Mouse (Mus musculus): ENCODE data around the gene Nab1.
A peak's percentile ranks its signal among the peaks of the same experiment; 100 is the strongest.
"Not testable (repeated sequence)": the region's sequence is repeated elsewhere in the genome, so short reads cannot be mapped to it uniquely, and the experiment has no call there.

Gene Nab1

DNA sequence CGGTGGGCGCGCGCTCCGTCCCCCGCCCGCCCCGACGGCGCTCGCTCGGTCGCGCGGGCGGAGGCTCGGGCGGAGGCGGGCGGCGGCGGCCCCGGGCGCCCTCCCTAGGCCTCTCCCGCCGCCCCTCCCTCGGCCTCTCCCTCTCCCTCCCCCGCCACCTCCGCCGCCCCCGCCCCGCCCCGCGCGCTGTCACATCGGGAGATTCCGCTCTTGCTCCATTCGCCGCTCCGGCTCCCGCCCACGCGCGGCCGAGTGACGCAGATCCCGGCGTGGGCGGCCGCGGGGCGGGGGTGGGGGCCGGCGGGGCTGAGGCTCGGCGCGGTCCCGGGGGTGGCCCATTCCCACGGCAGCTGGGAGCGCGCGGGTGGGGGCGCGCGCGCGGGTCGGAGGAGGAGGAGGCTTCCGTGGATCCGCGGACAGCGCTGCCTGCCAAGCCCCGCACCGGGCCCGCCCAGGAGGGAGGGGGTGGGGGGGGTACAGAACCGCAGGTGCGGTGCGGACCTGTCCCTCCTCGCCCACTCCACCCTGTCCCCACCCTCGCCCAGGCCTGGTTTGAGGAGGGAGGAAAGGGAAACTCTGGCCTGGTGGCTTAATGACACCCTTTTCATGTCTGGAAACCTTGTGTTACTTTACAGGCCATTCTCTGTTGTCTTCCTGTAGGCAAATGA, at the start of gene Nab1:
Gene Nab1, minus strand, starts transcription at position 366 of the 668 bp plus-strand sequence.
- peak; percentile 75 to 82 for DNase-seq

DNA sequence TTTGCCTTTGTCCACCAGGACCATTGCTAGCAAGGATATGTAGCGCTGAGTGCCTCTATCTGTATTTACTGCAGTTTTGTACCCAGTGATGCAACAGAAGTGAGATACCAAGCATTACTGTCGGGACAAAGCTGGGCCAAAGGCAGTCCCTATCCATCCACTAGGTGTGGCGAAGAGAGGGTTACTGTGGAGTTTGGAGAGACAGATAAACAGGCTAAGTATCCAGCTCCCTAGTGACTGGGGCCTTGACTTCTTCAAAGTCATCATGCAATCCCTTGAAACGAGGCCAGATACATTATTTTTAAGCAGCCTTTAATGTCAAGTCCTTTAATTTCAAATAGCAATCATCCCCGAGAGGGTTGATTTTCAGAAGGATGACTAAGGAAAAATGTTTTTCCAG, 47.0 kb upstream of the Nab1 start:
- no peak for DNase-seq

DNA sequence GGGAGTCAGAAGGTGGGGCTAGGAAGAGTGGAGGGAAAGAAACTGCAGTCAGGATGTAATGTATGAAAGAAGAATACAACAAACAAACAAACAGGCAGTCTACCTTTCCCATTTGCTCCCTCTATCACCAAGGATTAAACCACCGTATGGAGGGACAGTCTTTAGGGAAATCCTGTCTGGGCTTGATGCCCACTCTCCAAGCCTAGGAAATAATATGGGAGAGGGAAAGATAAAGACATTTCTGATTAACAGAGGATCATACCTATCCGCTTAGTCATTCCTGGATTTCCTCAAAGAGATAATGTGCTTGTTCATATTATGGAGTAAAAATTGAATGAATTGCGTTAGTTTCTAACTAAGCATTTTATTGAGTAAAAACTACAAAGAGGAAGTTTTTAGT, 46.3 kb upstream of the Nab1 start:
- no peak for DNase-seq

DNA sequence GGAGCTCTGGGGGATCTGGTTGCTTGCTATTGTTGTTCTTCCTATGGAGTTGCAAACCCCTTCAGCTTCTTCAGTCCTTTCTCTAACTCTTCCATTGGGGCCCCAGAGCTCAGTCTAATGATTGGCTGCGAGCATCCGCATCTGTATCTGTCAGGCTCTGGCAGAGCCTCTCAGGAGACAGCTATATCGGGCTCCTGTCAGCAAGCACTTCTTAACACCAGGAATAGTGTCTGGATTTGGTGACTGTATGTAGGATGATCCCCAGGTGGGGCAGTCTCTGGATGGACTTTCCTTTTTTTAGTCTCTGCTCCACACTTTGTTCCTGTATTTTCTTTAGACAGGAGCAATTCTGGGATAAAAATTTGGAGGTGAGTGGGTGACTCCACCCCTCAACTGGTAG, 39.6 kb upstream of the Nab1 start:
- DNase-seq: not testable (repeated sequence)

DNA sequence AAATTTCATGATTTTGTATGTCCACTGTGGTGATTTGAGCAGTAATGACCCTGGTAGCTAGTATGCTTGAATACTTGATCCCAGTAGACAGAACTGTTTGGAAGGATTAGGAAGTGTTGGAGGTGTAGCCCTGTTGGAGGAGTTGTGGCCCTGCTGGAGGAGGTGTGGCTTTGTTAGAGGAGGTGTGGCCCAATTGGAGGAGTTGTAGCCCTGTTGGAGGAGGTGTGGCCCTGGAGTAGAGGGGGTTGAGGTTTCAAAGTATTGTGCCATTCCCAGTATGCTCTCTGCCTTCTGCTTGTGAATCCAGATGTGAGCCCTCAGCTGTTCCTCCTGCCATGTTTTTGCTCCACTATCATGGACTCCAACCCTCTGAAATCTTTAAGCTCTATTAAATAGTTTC, 29.5 kb upstream of the Nab1 start:
- no peak for DNase-seq

DNA sequence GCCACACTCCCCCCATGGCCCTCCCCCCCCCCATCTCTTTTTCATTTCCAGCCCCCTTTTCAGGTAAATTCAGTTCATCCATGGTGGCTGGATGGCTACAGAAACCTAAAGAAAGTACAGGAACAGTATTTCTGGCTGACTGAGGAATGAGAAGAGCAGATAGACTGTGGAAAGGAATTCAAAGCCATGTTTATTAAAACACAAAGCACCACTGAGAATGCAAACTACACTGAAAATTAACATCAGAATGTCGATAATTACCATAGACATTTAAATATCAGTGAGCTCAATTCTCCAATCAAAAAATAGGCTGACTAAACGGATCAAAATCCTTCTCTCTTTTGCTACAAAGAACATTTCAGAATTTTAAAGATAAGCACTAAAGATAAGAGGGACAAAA, 27.2 kb upstream of the Nab1 start:
- DNase-seq: no peak

DNA sequence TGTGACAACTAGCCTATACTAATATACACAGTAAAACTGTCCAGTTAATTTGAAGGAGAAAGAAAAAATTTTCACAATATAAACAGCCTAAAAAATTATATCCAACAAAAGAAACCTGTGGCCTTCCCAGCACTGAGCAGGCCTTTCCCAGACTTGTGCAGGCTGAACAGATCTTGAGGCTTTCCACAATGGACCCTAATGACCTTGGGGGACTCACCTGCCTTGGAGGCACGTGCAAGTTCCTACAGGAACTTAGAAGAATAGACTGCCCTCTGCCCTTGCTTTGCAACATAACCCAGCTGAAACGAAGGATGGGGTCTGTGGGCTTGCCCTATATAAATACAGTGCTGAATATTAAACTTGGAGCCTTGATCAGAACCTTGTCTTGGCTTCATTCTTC, 26.8 kb upstream of the Nab1 start:
- DNase-seq: no peak

DNA sequence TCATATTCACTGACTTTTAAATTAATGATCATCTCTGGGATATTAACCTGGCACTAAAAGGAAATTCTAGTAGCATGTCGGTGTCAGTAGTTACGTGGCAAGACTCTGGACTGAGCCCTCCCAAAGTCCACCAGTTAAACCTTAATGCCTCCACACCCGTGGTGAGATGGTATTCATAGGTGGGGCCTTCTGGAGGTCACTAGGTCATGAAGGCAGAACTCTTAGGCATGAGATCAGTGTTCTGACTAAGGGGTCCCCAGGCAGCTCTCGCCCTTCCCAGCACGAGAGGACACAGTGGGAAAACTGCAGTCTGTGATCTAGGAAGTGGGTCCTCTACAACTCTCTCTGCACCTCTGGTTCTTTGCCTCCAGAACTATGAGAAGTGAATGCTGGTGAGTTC, 24.2 kb upstream of the Nab1 start:
- no peak for DNase-seq

DNA sequence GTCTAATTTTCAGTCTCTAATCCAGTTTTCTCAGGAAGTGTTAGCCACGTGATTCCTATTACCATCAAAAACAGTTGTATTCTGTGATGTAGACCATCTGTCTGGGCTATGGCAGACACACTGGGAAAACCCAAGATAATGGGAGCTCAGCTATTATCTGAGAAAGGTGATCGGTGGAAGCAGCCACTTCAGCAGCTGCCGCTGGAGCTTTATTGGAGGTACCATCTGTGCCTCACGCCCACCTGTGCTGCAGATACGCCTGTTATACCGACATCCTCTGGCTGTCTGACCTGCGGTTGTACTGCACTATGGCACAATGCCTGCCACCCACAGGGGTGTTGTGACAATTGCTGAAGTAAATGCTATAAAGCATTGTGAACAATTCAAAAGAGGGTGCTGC, 23.7 kb upstream of the Nab1 start:
- no peak for DNase-seq

DNA sequence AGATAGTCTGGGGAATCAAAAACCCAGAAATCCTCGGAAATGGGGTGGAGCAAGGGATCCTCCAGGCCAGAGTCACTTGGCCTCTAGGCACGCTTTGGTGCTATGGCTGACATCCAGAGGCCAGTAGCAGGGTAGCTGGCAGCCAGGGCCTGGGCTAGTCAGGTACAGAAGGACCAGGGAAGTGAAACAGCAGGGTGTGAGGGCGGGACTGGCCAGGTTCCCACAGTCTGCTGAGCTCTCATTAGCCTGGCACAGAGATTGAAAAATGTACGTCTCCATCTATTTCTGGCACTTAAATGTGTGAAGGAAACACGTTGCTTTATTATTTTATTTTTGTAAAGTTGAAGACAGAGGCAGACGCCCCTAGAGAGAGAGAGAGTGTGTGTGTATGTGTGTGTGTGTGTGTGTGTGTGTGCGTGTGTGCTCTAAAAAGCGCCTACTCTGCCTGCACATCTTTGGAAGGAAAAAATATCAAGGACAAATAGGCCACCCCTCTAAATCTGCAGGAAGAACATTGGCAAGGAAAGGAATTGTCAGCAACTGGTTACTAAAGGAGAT, 21.0 kb upstream of the Nab1 start:
- no peak for DNase-seq

DNA sequence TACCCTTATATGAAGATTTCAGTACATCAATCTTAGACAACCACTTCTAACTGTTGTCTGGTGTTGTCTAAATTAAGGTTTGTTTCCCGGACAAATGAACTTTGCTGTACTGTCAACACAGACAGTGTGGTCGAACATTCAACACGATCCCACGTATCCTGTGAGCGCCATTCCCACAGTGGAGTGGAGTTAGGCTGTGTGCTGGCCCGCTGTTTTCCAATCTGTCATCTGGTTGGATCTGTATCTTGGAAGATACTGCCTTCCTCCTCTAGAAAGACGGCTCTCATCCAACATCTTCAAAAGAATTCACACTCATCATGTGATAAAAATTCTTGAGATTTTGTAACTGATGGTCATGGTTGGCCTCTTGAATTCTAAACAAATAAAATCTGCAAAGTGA, 19.7 kb upstream of the Nab1 start:
- no peak for DNase-seq

DNA sequence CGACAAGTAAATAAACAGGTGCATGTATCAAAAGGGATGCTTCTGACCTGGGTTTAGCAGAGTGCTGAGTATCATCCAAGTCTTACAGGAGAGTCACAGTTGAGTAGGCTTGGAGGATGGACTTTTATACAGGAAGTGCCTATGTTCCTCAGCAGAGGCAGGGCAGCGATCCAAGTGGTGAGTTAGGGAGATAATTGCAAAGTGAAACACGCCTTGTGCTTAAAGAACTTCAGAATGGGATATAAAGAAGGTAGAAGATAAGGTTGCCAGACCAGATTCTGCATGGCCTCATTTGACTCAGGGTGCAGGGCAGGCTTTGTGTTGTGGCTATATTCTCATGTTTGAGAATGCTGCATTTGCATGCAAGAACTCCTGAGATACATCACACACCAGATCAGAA, 14.8 kb upstream of the Nab1 start:
- no peak for DNase-seq

DNA sequence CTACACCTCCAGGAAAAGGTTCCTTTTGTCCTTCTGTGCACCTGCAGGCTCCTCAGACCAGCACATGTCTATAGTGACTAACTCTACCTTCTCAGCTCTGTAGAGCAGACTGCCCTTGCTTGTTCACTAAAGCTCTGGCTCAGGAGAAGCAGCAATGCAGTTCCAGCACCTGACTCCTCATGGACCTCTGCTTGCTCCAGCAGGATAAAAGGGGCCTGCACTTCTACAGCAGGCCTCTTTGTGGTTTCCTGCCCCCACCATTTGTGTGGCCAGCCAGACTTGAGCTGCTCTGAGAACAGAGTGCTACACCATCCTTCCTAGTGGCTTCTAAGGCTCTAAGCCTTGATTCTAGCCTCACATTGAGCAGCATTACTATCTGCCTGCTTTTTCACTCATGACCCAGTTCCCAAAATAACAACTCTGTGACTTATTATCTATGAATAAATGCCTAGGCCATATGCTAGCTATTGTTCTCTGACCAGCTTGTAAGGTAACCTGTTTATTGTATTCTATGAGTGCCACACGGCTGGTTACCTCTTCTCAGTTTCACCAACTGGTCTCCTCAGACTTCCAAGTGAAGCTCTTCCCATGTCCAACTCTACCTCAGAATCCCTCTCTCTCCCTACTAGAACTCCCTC, 11.4 kb upstream of the Nab1 start:
- no peak for DNase-seq

DNA sequence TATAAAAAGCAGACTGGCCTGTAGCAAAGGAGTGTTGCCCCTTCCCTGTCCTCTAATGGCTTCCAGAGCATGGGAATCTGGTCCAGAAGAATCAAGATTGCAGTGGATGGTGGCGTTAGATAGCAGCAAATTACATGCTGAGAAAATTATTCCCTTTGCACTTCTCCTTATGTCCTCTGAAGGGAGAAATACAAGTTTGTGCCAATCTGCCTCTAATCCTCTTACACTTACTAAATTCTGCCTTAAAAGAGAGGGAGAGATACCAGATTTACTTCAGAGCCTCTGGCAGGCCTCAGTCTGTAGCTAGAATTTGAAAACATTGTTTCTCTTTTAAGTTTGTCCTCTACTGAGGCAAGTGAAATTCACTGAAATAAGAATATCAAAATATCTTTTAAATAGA, 5.7 kb upstream of the Nab1 start:
- DNase-seq: no peak

DNA sequence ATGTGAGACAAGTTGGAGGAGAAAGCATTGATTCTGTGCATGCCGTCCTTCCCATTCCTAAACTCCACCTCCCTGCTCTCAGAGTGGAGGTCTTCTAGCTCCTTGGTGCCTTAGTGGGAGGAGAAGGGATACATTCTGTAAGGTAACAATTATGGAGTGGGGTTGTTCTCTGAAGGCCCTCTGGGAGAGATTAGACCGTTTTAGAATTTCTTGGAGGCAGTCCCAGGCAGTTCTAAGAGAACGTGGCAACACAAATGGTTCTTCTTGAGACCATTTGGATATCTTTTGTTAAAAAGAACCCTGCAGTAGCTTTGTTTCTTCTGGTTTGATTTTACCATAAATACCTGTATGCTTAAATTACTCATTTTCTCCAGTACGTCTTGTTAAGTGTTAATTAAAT, 1.8 kb upstream of the Nab1 start:
- no peak for DNase-seq

DNA sequence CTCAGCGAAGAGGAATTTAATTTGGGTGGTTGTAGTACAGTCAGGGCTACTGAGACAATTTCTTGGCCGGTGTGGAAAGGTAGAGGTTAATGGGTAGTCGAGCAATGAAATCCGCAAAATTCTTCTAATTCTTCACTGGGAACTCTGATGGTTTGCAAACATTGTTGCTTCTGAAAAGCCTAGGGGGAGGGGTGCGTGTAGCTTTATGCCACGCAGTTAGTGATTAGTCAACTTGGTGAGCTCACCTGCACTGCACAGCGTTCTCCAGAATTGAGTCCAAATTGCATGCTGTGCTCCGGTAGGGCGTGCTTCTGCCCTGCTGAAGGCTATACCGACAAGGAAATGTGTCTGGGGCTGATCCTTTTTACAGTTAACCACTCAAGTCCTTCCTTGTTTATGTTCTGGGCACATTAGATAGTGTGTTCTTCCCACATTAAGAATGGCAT, 1.2 kb upstream of the Nab1 start:
- peak in 1 of 2 experiments; percentile 23 for DNase-seq

DNA sequence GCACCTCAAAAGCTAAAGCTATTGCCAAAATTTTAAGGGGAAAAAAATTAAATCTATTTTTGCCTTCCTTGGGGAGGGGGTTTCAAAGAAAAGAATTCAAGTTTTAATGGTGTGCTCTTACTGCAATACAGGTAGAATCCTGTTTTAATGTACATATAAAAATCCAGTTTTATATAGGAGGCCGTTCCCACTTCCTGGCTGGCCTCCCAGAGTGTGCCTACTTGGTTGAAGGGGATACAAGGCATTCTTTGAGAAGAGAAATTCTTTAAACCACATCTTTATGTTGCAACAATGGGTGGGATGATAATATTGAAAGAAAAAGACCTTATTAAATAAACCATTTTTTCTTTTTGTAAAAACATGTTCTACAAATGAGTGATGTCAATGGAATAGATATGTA, 611 bp upstream of the Nab1 start:
- DNase-seq: no peak

DNA sequence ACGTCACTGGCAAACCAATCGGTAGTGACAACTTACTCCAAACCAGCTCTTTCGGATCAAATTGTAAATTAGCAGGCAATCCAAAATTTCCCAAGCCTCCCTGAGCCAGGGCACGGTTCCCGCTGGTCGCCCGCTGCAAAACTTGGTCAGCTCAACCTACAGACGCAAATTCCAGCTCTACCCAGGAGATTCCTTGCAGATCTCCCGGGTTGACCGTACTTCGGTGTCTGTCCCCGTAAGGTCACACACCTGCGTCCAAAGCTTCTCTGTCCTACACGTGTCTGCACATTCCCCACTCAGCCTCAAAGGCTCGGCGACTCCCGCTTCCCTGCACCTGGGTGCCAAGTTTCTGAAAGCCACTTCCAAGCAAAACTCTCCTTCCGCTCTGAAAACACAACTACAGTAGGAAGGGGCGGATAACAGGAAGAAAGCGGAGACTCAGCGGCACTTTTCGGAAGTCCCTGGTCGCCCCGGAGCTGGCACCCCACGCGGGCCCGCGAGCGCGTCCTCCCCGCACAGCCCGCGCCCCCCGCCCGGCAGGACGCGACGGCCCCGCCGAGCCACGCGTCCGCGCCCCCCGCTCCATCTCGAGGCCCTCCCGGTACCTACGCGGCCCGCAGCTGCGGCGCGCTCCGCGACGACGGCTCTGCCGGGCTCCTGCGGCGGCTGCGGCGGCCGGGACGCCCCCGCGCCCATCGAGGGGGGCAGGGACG, 722 bp downstream of the Nab1 start:
- DNase-seq: peak; percentile 64 to 75

DNA sequence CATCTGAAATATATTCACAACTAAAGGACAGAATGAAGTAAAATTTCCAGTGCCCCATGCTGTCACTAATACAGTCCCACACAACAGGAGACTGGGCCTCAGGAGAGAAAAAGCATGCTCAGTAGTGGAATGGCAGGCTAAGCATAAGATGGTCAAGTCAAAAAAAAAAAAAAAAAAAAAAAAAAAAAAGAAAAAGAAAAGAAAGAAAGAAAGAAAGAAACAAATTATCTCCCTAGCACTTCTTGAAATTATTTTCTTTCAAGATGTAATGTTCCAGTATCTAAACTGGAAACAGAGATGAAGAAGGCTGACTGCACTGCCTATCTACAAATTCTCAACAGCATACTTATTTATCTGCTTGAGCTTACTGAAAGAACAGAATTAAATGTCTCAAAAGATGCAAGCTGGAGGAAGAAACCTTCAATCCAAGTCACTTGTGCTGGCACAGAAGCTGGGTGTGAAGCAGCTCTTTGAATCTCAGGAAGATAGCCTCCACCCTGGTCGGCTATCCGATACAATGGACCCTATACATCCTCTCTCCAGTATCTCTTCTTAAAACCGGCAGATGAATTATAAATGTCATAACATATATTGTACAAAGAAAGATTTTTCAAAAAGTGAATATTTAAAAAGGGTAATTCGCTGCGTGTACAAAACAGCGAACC, 1.6 kb downstream of the Nab1 start:
- DNase-seq: no peak

DNA sequence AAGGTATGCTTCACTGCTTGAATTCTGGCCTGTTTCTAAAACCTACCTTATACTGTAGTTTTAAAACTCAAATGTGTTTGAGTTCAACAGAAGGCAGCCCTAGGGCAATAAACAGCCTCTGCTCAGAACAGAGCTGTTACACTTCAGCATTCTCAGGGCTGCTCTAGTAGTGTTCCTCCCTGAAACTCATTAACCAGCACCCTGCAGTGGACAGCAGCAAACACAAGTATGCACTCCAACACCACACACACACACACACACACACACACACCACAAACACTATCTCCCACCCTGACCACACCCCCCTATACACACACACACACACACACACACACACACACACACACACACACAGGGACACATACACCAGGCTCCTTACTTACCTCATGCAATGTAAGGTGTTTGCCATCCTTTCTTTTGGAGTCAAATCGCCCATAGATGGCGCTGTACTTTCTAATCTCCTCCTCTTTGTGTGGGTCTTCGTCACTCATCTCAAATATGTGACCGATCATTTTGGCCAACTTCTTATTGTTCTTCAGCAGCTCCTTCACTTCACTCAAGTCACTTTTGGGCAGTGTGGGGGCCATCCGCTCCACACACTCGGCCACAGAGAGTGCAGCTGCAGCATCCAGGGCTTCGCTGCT, 10.8 kb downstream of the Nab1 start:
- DNase-seq: peak; percentile 26 to 42

DNA sequence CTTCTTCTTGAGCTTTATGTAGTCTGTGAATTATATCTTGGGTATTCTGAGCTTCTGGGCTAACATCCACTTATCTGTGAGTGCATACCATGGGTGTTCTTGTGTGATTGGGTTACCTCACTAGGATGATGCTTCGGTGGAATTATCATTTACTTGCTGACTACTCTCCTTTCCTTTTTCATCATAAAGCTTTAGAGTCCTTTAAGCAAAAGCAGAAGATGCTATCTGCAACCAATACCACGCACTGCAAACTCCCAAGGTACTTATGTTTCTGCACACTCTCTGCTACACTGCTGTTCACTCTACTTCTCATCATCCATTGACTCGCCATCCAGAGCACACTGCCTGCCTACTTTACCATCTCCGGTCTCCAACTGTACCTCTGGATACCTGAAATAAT, 15.5 kb downstream of the Nab1 start:
- no peak for DNase-seq

DNA sequence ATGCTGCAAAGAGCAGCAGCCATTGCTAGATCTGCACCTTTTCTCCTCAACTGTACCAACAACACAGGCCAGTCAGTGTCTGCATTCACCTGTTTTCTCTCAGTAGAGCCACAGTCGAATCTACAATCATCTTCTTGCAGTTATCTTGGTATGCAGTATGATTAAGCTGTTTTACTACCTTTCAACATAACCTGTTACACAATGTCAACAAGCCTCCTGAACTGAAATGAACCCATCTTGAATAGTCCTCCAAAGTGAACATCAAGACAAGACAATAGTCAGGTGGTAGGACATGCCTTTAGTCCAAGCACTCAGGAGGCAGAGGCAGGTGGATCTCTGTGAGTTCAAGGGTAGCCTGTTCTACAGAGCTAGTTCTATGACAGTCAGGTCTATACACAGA, 26.2 kb downstream of the Nab1 start:
- DNase-seq: no peak

Data from thymus, postnatal 36 days (tissue).